Mouse (Mus musculus) forebrain, embryonic 14.5 days (tissue): Measurements from ENCODE around the gene Npm1. TPM values are rescaled to one million over a fixed set of nuclear protein-coding genes. Genes with fewer than 3 reads are reported as not detected.

Experiments
- ATAC-seq: fragments of 200-750 bp; cut with Nextera tagmentation; 2 replicates; pipeline ENCODE4 v1.8.0; 2017; ENCODE audit warnings: mild to moderate bottlenecking, moderate library complexity
- DNase-seq: peaks from one replicate; pipeline ENCODE4 v3.0.0-alpha.2; 2015; ENCODE audit warnings: low spot score
- H3K27ac ChIP-seq: fragments of 300-500 bp; sonication (generic); 2 replicates; pipeline ENCODE4 v1.5.1; 2014; ENCODE audit warnings: low read depth, mild to moderate bottlenecking, control low read depth, low read length, moderate library complexity
- H3K27me3 ChIP-seq: fragments of 300-500 bp; sonication (generic); replicated peaks from 2 replicates; pipeline ENCODE4 v1.6.1; 2014; ENCODE audit warnings: low read length, control low read depth, mixed read lengths; ENCODE audit not compliant: control insufficient read depth, insufficient read depth
- H3K36me3 ChIP-seq: fragments of 300-500 bp; sonication (generic); 2 replicates; pipeline ENCODE4 v1.6.1; 2014; ENCODE audit warnings: low read length, control low read depth; ENCODE audit not compliant: control insufficient read depth, insufficient read depth
- H3K4me1 ChIP-seq: fragments of 300-500 bp; sonication (generic); 2 replicates; pipeline ENCODE4 v1.6.1; 2014; ENCODE audit warnings: antibody characterized with exemption, low read length, control low read depth; ENCODE audit not compliant: control insufficient read depth, insufficient read depth
- H3K4me2 ChIP-seq: fragments of 300-500 bp; sonication (generic); 2 replicates; pipeline ENCODE4 v1.6.1; 2014; ENCODE audit warnings: mild to moderate bottlenecking, control low read depth, low read length
- H3K4me3 ChIP-seq: fragments of 300-500 bp; sonication (generic); 2 replicates; pipeline ENCODE4 v1.5.1; 2014; ENCODE audit warnings: low read depth, low read length, control low read depth
- H3K9ac ChIP-seq: fragments of 300-500 bp; sonication (generic); 2 replicates; pipeline ENCODE4 v1.6.1; 2014; ENCODE audit warnings: mild to moderate bottlenecking, low read length, control low read depth, moderate library complexity
- H3K9me3 ChIP-seq: fragments of 300-500 bp; sonication (generic); replicated peaks from 2 replicates; pipeline ENCODE4 v1.6.1; 2016; ENCODE audit warnings: low read length, control low read depth, mixed read lengths; ENCODE audit not compliant: control insufficient read depth
- WGBS: fragments of 180-500 bp; shearing (Covaris S2); extraction: QIAGEN DNeasy Blood & Tissue Kit; methylation state at CpG from one replicate; pipeline ENCODE4 v1.1.7; 2014; 5-methylcytosine and 5-hydroxymethylcytosine counted together
- polyA plus RNA-seq: library from polyadenylated mRNA; unstranded; fragments of >200 nt; fragmentation: Nextera tagmentation; extraction: Ambion mirVana; gene quantifications from 2 replicates; pipeline ENCODE4 v1.2.1, GENCODE M21; 2014

Npm1 gene
- polyA plus RNA-seq, 1 experiment from 2014 or later: 646 TPM

DNA sequence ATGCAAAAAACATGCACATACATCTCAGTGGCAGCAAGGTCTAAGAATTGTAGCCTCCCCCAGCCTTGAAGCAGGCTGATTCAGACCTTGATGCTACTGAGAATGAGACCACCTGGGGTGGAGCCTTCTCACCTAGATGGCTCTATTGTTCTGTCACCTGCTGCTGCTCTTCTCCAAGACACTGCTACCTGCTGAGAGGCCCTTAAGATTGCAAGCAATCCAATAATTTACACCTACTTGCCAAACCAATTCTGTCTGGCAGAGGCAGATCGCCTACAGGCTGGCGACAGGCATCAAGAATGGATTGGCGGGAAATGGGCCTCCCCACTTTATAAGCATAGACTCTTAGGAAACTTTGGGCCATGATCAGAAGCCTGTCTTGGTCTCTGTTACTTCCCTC, 55.5 kb downstream of the Npm1 start:
- H3K4me3 ChIP-seq: no peak overlapping the region
- no peaks in the 10 kb centered on the region for H3K4me1 ChIP-seq
- H3K27ac ChIP-seq: no peak overlapping the region
- 43% methylated on average over 3 of the region's 3 CpGs for WGBS
- H3K9ac ChIP-seq: no peak overlapping the region
- H3K9me3 ChIP-seq: no peaks in the 10 kb centered on the region
- H3K27me3 ChIP-seq: no peaks in the 10 kb centered on the region
- ATAC-seq (no peak), DNase-seq (no peak)
- H3K36me3 ChIP-seq: no peaks in the 10 kb centered on the region
- H3K4me2 ChIP-seq: no peak overlapping the region

DNA sequence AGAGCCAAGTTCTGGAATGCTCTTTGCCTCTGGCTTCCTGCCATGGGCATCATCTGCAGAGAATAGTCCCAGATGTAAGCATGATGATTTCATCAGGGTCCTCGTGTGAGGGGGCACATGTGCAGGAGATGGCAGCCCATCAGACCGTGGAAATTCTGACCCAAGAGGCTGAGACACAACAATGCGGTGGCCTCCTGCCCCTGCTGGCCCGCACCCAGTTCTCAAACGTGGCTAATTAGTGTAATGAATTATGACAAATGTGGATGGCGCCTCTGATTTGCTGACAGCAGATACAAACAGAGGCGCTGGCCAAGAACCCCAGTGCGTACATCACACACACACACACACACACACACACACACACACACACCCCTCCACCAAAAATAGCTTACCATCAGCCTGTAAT, 58.1 kb downstream of the Npm1 start:
- Histone ChIP-seq H3K4me1 (peaks cover 5% of the 10 kb centered on the region; the same call in 1 of the 2 replicates), H3K36me3 (no peaks in the 10 kb centered on the region), H3K9me3 (no peaks in the 10 kb centered on the region), H3K4me2 (no peak overlapping the region), H3K9ac (no peak overlapping the region), H3K4me3 (no peak overlapping the region), H3K27ac (no peak overlapping the region), H3K27me3 (no peaks in the 10 kb centered on the region)
- peak; percentile 54; the same call in 1 of the 2 replicates for ATAC-seq
- WGBS: 49% methylated on average over 8 of the region's 8 CpGs
- peak; percentile 60 for DNase-seq

GRCm38 (mm10) chr11:33103291-33103943, 59.6 kb downstream of the Npm1 start:
- no peak overlapping the region for H3K4me2 ChIP-seq
- 85% methylated on average over 13 of the region's 13 CpGs for WGBS

More at GRCm38 (mm10) chr11:33103291-33103943, 59.6 kb downstream of the Npm1 start:
- ATAC-seq (no peak), DNase-seq (no peak)
- Histone ChIP-seq H3K36me3 (no peaks in the 10 kb centered on the region), H3K27ac (no peak overlapping the region), H3K9me3 (no peaks in the 10 kb centered on the region), H3K4me1 (peaks cover 5% of the 10 kb centered on the region; the same call in 1 of the 2 replicates), H3K9ac (no peak overlapping the region), H3K4me3 (no peak overlapping the region), H3K27me3 (no peaks in the 10 kb centered on the region)

Other genes with a start within 250 kb of the Npm1 start
- gene Fgf18, start 15.8 kb downstream of the Npm1 start, polyA plus RNA-seq: 3.9 and 4.8 TPM in 2 replicates
- gene Tlx3, start 40.4 kb upstream of the Npm1 start, polyA plus RNA-seq: not detected in 2 replicates
- gene Gm12117, start 113.5 kb upstream of the Npm1 start, polyA plus RNA-seq: not detected in 2 replicates